Mouse (Mus musculus): ENCODE data around the gene Trim17. TPM values are rescaled to one million over a fixed set of nuclear protein-coding genes. Genes with fewer than 3 reads are reported as not detected.

Trim17 gene
- polyA plus RNA-seq (2014; fragmentation: Nextera tagmentation; extraction: Ambion mirVana), result 0.45 and 0.62 TPM in 2 replicates

- ATAC-seq (ENCODE audit: low FRiP score) (peak; percentile 90), DNase-seq (ENCODE audit: low spot score, missing footprints) (peak; percentile 98)
- Histone ChIP-seq H3K4me2 (peak within 1 kb of the TSS; percentile 95), H3K4me3 (ENCODE audit: low read depth, low read length) (peak within 1 kb of the TSS; percentile 88), H3K9me3 (ENCODE audit: control insufficient read depth, low read length) (no peaks in the 10 kb centered on the region), H3K27me3 (ENCODE audit: control insufficient read depth, insufficient read depth, low read length) (peaks cover 11% of the 10 kb centered on the region; the same call in 1 of the 2 replicates), H3K4me1 (ENCODE audit: control insufficient read depth, insufficient read depth, low read length) (peaks cover 36% of the 10 kb centered on the region), H3K27ac (ENCODE audit: low read depth, low read length) (peak within 1 kb of the TSS; percentile 95), H3K9ac (ENCODE audit: low read length) (peak within 1 kb of the TSS; percentile 98), H3K36me3 (ENCODE audit: control insufficient read depth, insufficient read depth, low read length) (no peaks in the 10 kb centered on the region)
- under 1% methylated on average over 49 of the region's 49 CpGs for WGBS
These were observed at the start of gene Trim17, which contains the start of gene Hist3h2a for GRCm38 (mm10) chr11:58954420-58955142. Trim17 (plus strand) TSS chr11:58954685. Hist3h2a (plus strand) TSS chr11:58954685.

GRCm38 (mm10) chr11:58904838-58905237 is 49.6 kb upstream of the Trim17 start:
- WGBS, result 42% methylated on average over 6 of the region's 6 CpGs
- no peaks in the 10 kb centered on the region for H3K9me3 ChIP-seq (ENCODE audit: control insufficient read depth, low read length)
- H3K36me3 ChIP-seq (ENCODE audit: control insufficient read depth, insufficient read depth, low read length), result no peaks in the 10 kb centered on the region
- H3K4me1 ChIP-seq (ENCODE audit: control insufficient read depth, insufficient read depth, low read length), result peaks cover 5% of the 10 kb centered on the region; the same call in 1 of the 2 replicates
- H3K27ac ChIP-seq (ENCODE audit: low read depth, low read length), result no peak overlapping the region
- DNase-seq (ENCODE audit: low spot score, missing footprints), result peak; percentile 85
- no peak for ATAC-seq (ENCODE audit: low FRiP score)
- H3K4me2 ChIP-seq, result no peak overlapping the region
- no peak overlapping the region for H3K9ac ChIP-seq (ENCODE audit: low read length)
- no peaks in the 10 kb centered on the region for H3K27me3 ChIP-seq (ENCODE audit: control insufficient read depth, insufficient read depth, low read length)
- no peak overlapping the region for H3K4me3 ChIP-seq (ENCODE audit: low read depth, low read length)

- no peak for ATAC-seq (ENCODE audit: low FRiP score)
- 94% methylated on average over 1 of the region's 1 CpGs for WGBS
- H3K9me3 ChIP-seq (ENCODE audit: control insufficient read depth, low read length), result no peaks in the 10 kb centered on the region
- H3K4me3 ChIP-seq (ENCODE audit: low read depth, low read length), result no peak overlapping the region
- H3K27me3 ChIP-seq (ENCODE audit: control insufficient read depth, insufficient read depth, low read length), result no peaks in the 10 kb centered on the region
- H3K4me1 ChIP-seq (ENCODE audit: control insufficient read depth, insufficient read depth, low read length), result 0 out of 2 replicates have a peak, but pooled peaks cover 4% of the 10 kb centered on the region
- no peaks in the 10 kb centered on the region for H3K36me3 ChIP-seq (ENCODE audit: control insufficient read depth, insufficient read depth, low read length)
- H3K9ac ChIP-seq (ENCODE audit: low read length), result no peak overlapping the region
- H3K27ac ChIP-seq (ENCODE audit: low read depth, low read length), result no peak overlapping the region
- DNase-seq (ENCODE audit: low spot score, missing footprints), result no peak
- no peak overlapping the region for H3K4me2 ChIP-seq
These were observed 40.7 kb upstream of the Trim17 start for GRCm38 (mm10) chr11:58913776-58914175.

DNA sequence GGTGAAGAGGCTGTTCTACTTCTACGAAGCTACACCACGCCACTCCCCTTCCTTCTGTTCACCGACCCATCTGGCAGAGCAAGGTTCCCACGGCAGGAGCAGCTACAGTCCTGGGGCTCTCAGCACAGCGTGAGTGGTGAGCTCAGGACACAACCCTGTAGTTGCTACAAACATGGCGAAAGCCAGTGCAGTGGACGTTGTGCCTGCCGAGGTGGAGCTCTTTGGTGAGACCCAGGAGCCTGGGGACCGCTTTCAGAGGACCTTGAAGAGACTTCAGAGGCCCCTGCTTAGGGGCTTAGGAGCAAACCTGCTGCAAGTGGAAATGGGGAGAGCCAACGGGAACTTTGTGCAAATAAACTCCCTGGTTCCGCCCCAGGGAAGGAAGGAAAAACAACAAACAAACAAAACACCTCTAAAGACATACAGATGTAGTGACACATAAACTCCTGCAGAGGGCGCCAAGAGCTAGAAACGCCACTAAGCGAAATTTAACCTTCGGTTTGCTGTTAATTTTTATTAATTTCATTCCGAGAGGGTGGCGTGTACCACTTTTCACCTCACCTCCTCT is 39.9 kb upstream of the Trim17 start:
- no peaks in the 10 kb centered on the region for H3K9me3 ChIP-seq (ENCODE audit: control insufficient read depth, low read length)
- H3K4me1 ChIP-seq (ENCODE audit: control insufficient read depth, insufficient read depth, low read length), result 0 out of 2 replicates have a peak, but pooled peaks cover 4% of the 10 kb centered on the region
- no peak overlapping the region for H3K27ac ChIP-seq (ENCODE audit: low read depth, low read length)
- H3K4me3 ChIP-seq (ENCODE audit: low read depth, low read length), result peak overlapping the region; percentile 11; the same call in 1 of the 2 replicates
- no peak for ATAC-seq (ENCODE audit: low FRiP score)
- H3K9ac ChIP-seq (ENCODE audit: low read length), result peak overlapping the region; percentile 55; the same call in 1 of the 2 replicates
- peak overlapping the region; percentile 44 for H3K4me2 ChIP-seq
- 24% methylated on average over 17 of the region's 17 CpGs for WGBS
- H3K36me3 ChIP-seq (ENCODE audit: control insufficient read depth, insufficient read depth, low read length), result no peaks in the 10 kb centered on the region
- H3K27me3 ChIP-seq (ENCODE audit: control insufficient read depth, insufficient read depth, low read length), result no peaks in the 10 kb centered on the region
- DNase-seq (ENCODE audit: low spot score, missing footprints), result peak; percentile 94

DNA sequence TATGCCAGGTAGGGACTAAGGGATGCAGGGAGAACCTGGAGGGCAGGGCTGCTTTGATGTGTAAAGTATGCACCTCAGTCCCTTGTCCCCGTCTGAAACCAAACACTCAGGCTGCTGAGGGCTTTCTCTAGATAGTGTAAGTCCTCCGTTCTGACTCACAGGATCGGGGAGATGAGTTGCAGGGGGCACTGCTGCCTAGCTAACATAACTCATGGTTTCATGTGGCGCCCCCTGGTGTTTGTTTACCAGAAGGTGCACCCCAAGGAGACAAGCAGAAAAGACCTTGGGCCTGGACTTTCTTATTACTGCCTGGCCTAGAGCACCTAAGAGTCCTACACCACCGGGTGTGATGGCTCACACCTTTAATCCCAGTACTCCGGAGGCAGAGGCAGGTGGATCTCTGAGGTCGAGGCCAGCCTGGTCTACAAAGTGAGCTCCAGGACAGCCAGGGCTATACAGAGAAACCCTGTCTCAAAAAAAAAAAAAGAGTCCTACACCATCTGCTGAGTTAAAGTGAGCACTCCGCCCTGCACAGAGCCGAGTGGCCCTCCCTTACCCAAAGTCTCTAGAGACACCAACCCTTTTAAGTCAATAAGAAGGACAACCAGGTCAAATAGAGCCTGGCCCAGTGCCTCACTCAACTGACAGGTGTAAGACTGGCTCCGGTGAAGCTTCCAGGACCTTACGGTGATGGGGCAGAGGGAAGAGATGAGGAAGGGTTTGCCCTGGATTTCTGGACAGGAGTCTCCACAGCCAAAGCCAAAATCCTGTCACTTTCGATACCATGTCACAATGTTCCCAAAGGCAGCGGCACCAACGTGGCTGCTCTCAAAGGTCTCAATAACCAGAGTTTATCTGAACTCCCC is 37.4 kb upstream of the Trim17 start:
- WGBS, result 57% methylated on average over 14 of the region's 14 CpGs
- H3K9me3 ChIP-seq (ENCODE audit: control insufficient read depth, low read length), result no peaks in the 10 kb centered on the region
- H3K9ac ChIP-seq (ENCODE audit: low read length), result no peak overlapping the region
- no peak overlapping the region for H3K4me2 ChIP-seq
- no peak overlapping the region for H3K4me3 ChIP-seq (ENCODE audit: low read depth, low read length)
- no peaks in the 10 kb centered on the region for H3K27me3 ChIP-seq (ENCODE audit: control insufficient read depth, insufficient read depth, low read length)
- 0 out of 2 replicates have a peak, but pooled peaks cover 4% of the 10 kb centered on the region for H3K4me1 ChIP-seq (ENCODE audit: control insufficient read depth, insufficient read depth, low read length)
- ATAC-seq (ENCODE audit: low FRiP score) (no peak), DNase-seq (ENCODE audit: low spot score, missing footprints) (peak; percentile 89)
- H3K27ac ChIP-seq (ENCODE audit: low read depth, low read length), result no peak overlapping the region
- H3K36me3 ChIP-seq (ENCODE audit: control insufficient read depth, insufficient read depth, low read length), result no peaks in the 10 kb centered on the region

- 89% methylated on average over 12 of the region's 12 CpGs for WGBS
- DNase-seq (ENCODE audit: low spot score, missing footprints) (peak; percentile 35), ATAC-seq (ENCODE audit: low FRiP score) (no peak)
- no peaks in the 10 kb centered on the region for H3K9me3 ChIP-seq (ENCODE audit: control insufficient read depth, low read length)
- H3K4me1 ChIP-seq (ENCODE audit: control insufficient read depth, insufficient read depth, low read length), result 0 out of 2 replicates have a peak, but pooled peaks cover 4% of the 10 kb centered on the region
- H3K9ac ChIP-seq (ENCODE audit: low read length), result no peak within 1 kb of the TSS
- no peak within 1 kb of the TSS for H3K4me2 ChIP-seq
- no peaks in the 10 kb centered on the region for H3K27me3 ChIP-seq (ENCODE audit: control insufficient read depth, insufficient read depth, low read length)
- no peaks in the 10 kb centered on the region for H3K36me3 ChIP-seq (ENCODE audit: control insufficient read depth, insufficient read depth, low read length)
- no peak within 1 kb of the TSS for H3K27ac ChIP-seq (ENCODE audit: low read depth, low read length)
- H3K4me3 ChIP-seq (ENCODE audit: low read depth, low read length), result no peak within 1 kb of the TSS
These were observed 36.6 kb upstream of the Trim17 start, which contains the start of gene Btnl10 for GRCm38 (mm10) chr11:58917745-58918366. Btnl10 (plus strand) TSS chr11:58917908.

- no peaks in the 10 kb centered on the region for H3K9me3 ChIP-seq (ENCODE audit: control insufficient read depth, low read length)
- no peak overlapping the region for H3K27ac ChIP-seq (ENCODE audit: low read depth, low read length)
- ATAC-seq (ENCODE audit: low FRiP score), result no peak
- H3K36me3 ChIP-seq (ENCODE audit: control insufficient read depth, insufficient read depth, low read length), result no peaks in the 10 kb centered on the region
- DNase-seq (ENCODE audit: low spot score, missing footprints), result peak; percentile 57
- H3K4me2 ChIP-seq, result no peak overlapping the region
- WGBS, result 82% methylated on average over 5 of the region's 5 CpGs
- 0 out of 2 replicates have a peak, but pooled peaks cover 4% of the 10 kb centered on the region for H3K4me1 ChIP-seq (ENCODE audit: control insufficient read depth, insufficient read depth, low read length)
- no peak overlapping the region for H3K9ac ChIP-seq (ENCODE audit: low read length)
- no peaks in the 10 kb centered on the region for H3K27me3 ChIP-seq (ENCODE audit: control insufficient read depth, insufficient read depth, low read length)
- no peak overlapping the region for H3K4me3 ChIP-seq (ENCODE audit: low read depth, low read length)
These were observed 35.7 kb upstream of the Trim17 start for GRCm38 (mm10) chr11:58918759-58919158.

- H3K27ac ChIP-seq (ENCODE audit: low read depth, low read length), result no peak overlapping the region
- no peak overlapping the region for H3K9ac ChIP-seq (ENCODE audit: low read length)
- no peak overlapping the region for H3K4me2 ChIP-seq
- no peaks in the 10 kb centered on the region for H3K9me3 ChIP-seq (ENCODE audit: control insufficient read depth, low read length)
- H3K4me3 ChIP-seq (ENCODE audit: low read depth, low read length), result no peak overlapping the region
- DNase-seq (ENCODE audit: low spot score, missing footprints), result no peak
- WGBS, result 83% methylated on average over 9 of the region's 9 CpGs
- no peaks in the 10 kb centered on the region for H3K27me3 ChIP-seq (ENCODE audit: control insufficient read depth, insufficient read depth, low read length)
- no peaks in the 10 kb centered on the region for H3K36me3 ChIP-seq (ENCODE audit: control insufficient read depth, insufficient read depth, low read length)
- H3K4me1 ChIP-seq (ENCODE audit: control insufficient read depth, insufficient read depth, low read length), result no peaks in the 10 kb centered on the region
- ATAC-seq (ENCODE audit: low FRiP score), result no peak
These were observed 32.1 kb upstream of the Trim17 start for GRCm38 (mm10) chr11:58922420-58922819.
